ENCODE assay signal across 15 mouse cellular contexts in genomic region chr3:105353268-105353667, GRCm38 (mm10).
"Had no signal": no experiment of that assay in that cellular context is flagged by ENCODE, and none has a peak within 500 bp of the region (broad histone marks: within the 10 kb centered on the region; RNA-seq: fewer than 3 reads in every experiment).

No protein-coding gene starts in this region.

- H3K9ac ChIP-seq: neural tube, embryonic 15.5 days; stomach, embryonic 15.5 days had no signal

- H3K4me2 ChIP-seq: neural tube, embryonic 15.5 days; stomach, embryonic 15.5 days had no signal

- H3K36me3 ChIP-seq: neural tube, embryonic 15.5 days; stomach, embryonic 15.5 days had no signal

- H3K27ac ChIP-seq: stomach, embryonic 15.5 days; stomach, postnatal 0 days had no signal

- DNase-seq: retina, postnatal 1 day; right cerebral cortex, adult 18-20 months; right cerebral cortex, postnatal 14 days; right cerebral cortex, postnatal 25 days; right cerebral cortex, postnatal 4 days; spleen, adult 18-20 months; thymus, adult 18-20 months; thymus, adult 2 months; thymus, postnatal 14 days; thymus, postnatal 25 days; thymus, postnatal 36 days; thymus, postnatal 4 days had no signal

- H3K4me1 ChIP-seq: stomach, embryonic 15.5 days had no signal

- H3K4me3 ChIP-seq: neural tube, embryonic 15.5 days; stomach, embryonic 15.5 days had no signal

- H3K27me3 ChIP-seq: neural tube, embryonic 15.5 days; stomach, embryonic 15.5 days had no signal

- H3K9me3 ChIP-seq: neural tube, embryonic 15.5 days; stomach, embryonic 15.5 days had no signal
